Mouse (Mus musculus) layer of hippocampus, adult 8-10 months (tissue): ENCODE measurements around the gene Rtcb. TPM values are rescaled to one million over a fixed set of nuclear protein-coding genes. Genes with fewer than 3 reads are reported as not detected.

ENCODE experiments used
- DNase-seq, 2 experiments: peaks; one replicate each; pipeline ENCODE4 v3.0.0; 2022; ENCODE audit warnings: low spot score in 2 of 2
- total RNA-seq, 4 experiments: library from RNA; stranded (reverse); gene quantifications; 2 replicates each; pipeline ENCODE4 v1.2.4; 2022

Gene Rtcb
- total RNA-seq, 4 experiments from 2014 or later: 110 to 128 (median 119) TPM

GRCm38 (mm10) chr10:85948483-85949196, 9.0 kb downstream of the Rtcb start:
- DNase-seq: no peak

- no peak for DNase-seq
Measured at GRCm38 (mm10) chr10:85936280-85936965, 21.2 kb downstream of the Rtcb start.

- no peak for DNase-seq
Measured at GRCm38 (mm10) chr10:85929962-85930361, 27.7 kb downstream of the Rtcb start.

GRCm38 (mm10) chr10:85929208-85929591, 28.4 kb downstream of the Rtcb start:
- DNase-seq: no peak

GRCm38 (mm10) chr10:85928499-85929207, 29.0 kb downstream of the Rtcb start:
- peak; percentile 58 to 74 for DNase-seq

- DNase-seq: no peak
Measured at GRCm38 (mm10) chr10:85927676-85928445, 29.8 kb downstream of the Rtcb start, which contains the start of gene Ascl4. Ascl4 (plus strand) TSS chr10:85927681.

- peak; percentile 97 for DNase-seq
Measured at GRCm38 (mm10) chr10:85916498-85917309, 40.9 kb downstream of the Rtcb start, which contains the start of gene Prdm4. Prdm4 (minus strand) TSS chr10:85917142.

Other genes with a start within 250 kb of the Rtcb start
- 10 to 100 TPM; 18.2 to 19.5 (median 18.6) TPM for gene Pwp1, start 128.3 kb downstream of the Rtcb start, total RNA-seq
- gene Prdm4, start 40.7 kb downstream of the Rtcb start, total RNA-seq: 10 to 100 TPM; 25.5 to 31.2 (median 28.9) TPM
- gene Ascl4, start 30.1 kb downstream of the Rtcb start, total RNA-seq: under 1 TPM; 0.25 to 0.69 (median 0.50) TPM
- gene Bpifc, start 54.1 kb upstream of the Rtcb start, total RNA-seq: under 1 TPM in 1 of 4 experiments, not detected in 3; 0.16 TPM
- gene Fbxo7, start 64.1 kb upstream of the Rtcb start, total RNA-seq: 10 to 100 TPM; 26.1 to 31.1 (median 27.1) TPM